Mouse (Mus musculus) ES-E14 (cell line): ENCODE data around the gene Cngb1.

Experiments
- CHD2 ChIP-seq: IDR thresholded peaks from 2 replicates; pipeline ENCODE4 v1.6.1; 2014; ENCODE audit warnings: mild to moderate bottlenecking, low read depth, low read length, inconsistent platforms
- MAFK ChIP-seq: IDR thresholded peaks from 2 replicates; pipeline ENCODE4 v1.6.1; 2014; ENCODE audit warnings: mild to moderate bottlenecking, low read depth, low read length, inconsistent platforms; ENCODE audit not compliant: insufficient read depth
- ZC3H11A ChIP-seq: IDR thresholded peaks from 2 replicates; pipeline ENCODE4 v1.6.1; 2012; ENCODE audit warnings: low read depth, mild to moderate bottlenecking, inconsistent platforms, low read length, borderline replicate concordance

DNA sequence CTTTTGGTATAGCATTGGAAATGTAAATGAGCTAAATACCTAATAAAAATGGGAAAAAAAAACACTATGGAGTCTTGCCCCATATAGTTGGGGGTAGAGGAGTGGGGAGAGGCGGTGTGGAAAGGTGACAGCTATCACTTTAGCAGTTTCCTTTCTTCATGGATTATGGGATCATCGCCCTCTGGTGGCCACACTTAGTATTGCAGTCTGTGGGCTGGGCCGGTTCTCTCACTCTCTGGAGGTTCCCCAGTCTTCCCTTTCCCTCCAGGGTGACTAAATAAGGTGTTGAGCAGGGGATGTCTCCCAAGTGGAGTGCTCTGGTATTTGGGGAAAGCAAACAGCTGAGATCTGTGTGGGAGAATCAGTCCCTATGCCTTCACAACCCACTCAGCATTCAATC is 70.7 kb downstream of the Cngb1 start:
- no peak for TF ChIP-seq CHD2
- peak; percentile 39; the same call in 1 of the 2 replicates for TF ChIP-seq ZC3H11A
- no peak for TF ChIP-seq MAFK
